Mouse (Mus musculus): ENCODE measurements at regions not wholly inside any gene's neighbourhood (a gene's known extent, or its start where the extent isn't known, plus 50 kb on each side); places are given as distances from the start of the nearest gene placed in this dataset.
"Not testable (repeated sequence)": the region's sequence is repeated elsewhere in the genome, so short reads cannot be mapped to it uniquely, and the experiment has no call there.

DNA sequence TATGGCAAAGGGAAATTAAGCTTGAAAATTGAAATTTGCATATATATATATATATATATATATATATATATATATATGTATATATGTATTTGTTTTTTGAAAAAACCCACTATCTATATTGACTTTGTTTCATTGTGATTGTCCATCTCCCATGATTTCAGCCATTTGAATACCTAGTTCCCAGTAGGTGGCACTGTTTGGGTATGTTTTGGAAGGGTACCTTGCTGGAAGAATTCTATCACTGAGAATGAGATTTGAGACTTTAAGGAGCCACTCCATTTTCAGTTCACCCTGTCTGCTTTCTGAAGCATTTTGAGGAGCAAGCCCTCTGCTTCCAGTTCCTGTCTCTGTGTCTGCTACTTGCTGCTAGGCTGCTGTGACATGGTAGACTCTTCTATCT lies 72.8 kb upstream of the Ugt8a start:
- peak in 1 of 2 experiments; percentile 5 for DNase-seq (ENCODE audit: low spot score in 2 of 2)

DNA sequence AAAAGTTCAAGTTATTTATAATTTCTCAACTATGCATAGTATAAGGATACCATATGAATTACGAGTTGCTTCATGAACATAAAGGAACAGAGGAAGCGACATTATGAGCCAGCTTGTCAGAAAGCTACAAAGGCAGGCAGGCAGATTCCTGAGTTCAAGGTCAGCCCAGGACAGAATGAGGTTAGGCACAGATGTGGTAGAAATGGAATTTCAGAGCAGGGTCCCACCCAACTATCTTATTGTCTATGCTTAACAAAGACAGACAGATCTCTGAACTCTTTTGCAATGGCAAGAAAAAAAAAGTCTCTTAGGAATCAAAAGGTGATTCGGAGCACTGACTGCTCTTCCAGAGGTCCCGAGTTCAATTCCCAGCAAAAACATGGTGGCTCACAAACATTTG lies 77.7 kb upstream of the Ugt8a start:
- DNase-seq (ENCODE audit: low spot score in 2 of 2) = no peak

DNA sequence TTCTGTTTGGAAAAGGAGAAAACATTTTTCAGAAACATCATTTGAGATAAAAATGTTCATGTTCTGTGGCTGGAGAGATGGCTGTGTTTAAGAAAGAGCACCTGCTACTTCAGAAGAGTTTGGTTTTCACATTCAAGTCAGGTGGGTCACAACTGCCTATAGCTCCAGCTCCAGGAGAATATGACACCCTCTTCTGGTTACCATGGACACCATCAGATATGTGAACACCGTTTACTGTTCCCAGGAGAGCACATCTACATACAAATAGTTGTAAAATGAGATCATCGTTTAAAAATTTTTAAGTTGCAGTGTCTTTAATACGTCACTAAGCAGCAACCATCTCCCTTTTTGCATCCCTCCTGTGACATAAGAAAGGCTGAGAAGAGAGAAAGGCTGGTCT lies 105.9 kb upstream of the Ugt8a start:
- no peak for DNase-seq (ENCODE audit: low spot score in 2 of 2)

DNA sequence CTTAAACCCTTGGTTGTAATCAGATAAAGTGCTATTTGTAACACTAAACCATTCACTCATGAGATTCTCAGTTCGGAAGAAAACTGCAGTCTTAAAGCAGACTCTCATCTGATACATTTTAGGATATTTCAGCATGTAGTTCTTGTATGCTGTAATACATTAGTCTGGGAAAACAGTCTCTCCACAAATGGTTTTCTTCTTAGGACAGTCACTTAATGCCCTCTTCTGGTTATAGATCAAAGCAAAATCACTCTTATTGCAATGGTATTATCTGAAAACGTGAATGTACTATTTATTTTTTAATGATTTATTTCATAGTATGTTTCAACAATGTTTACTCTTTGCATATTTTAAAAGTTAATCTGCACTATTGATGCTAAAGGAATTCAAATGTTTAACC lies 106.4 kb upstream of the Ugt8a start:
- DNase-seq (ENCODE audit: low spot score in 2 of 2) = no peak

DNA sequence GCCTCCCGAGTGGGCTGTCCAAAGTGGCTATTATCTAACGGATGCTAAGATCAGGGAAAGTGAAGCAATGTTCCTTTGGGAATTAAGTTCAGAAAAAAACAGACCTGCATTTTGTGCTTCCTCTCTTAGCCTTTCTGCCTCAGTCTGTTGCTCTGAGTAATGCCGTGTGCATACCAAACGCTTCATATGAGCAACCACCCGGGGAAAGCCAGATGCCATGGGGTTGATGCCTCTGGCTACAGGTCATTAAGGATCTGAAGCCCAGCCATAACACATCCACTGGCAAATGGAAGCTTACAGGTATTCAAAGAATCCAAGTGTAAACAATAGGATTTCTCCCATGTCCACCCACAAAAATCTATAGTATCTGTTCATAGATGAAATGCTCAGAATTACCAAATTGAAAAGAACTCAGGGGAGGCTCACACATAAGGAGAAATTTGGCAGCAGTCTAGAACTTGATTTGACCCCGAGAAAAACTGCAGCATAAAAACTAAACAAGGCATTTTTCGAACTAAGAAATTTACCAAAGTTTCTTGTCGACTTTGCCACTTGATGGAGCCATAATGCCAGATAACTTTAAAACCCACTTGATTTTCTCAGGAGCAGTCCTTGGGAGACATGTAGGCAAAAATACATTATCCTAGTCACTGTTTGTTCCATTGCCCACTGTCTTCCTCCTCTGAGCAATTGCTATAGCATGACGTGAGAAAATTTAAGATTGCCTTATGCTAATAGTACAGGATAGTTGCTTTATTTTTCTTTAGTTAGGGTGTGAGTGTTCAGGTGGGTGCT lies 107.8 kb upstream of the Ugt8a start:
- DNase-seq (ENCODE audit: low spot score in 2 of 2) = no peak

DNA sequence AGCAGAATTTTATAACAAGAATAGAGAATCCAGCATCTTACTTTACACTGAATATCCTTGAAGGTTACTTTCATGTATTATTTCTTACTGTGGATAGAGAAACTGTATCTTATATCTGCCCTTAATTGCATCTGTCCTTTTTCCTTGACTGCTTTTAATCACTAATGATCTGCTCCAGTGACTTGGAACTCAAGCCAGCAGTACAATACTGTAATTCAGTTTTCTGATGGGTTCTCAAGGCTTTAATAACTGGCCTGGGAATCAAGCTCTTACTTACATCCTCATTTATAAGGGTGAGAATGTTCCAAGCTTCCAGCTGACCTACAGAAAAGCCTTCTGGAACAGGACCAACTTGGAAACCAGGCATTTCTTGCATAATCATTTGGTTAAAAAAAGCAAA lies 120.2 kb upstream of the Ugt8a start:
- DNase-seq (ENCODE audit: low spot score in 2 of 2) = no peak

DNA sequence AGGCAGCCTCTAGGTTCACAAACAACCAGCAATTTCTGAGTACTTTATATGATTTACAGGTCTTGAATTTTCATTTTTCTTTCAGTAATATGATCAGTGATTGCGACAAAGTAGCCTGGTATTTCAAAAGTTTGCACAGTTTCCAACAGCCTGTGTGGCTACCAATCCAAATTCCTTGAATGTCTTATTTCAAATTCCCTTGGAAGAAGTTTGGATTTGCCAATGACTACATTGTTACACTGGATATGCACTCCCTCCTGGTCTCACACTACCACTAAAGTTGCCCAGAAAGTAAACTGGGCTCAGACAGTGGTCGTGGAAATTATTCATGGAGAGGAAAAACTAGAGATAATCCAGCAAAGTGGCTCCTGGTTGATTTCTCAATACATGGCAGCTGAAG lies 166.7 kb upstream of the Ugt8a start:
- DNase-seq (ENCODE audit: low spot score in 2 of 2) = no peak

DNA sequence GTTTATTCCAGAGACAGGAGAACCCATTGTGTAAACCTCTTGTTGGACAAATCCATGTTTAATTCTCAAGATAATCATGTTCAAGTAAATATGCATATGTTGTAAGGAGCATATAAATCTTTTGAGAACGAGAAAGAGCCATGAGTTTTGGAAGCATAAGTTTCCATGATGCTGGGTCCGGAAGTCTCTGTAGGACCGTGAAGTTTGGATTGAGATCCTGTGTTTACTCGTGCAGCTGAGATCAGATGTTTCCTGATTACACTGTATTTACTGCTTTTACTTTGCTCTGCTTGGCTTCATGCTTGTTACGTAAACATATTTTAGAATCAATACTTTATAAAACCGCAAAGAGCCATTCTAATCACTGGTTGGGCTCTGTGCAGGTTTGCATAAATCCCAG lies 171.0 kb upstream of the Ugt8a start:
- no peak for DNase-seq (ENCODE audit: low spot score in 2 of 2)

DNA sequence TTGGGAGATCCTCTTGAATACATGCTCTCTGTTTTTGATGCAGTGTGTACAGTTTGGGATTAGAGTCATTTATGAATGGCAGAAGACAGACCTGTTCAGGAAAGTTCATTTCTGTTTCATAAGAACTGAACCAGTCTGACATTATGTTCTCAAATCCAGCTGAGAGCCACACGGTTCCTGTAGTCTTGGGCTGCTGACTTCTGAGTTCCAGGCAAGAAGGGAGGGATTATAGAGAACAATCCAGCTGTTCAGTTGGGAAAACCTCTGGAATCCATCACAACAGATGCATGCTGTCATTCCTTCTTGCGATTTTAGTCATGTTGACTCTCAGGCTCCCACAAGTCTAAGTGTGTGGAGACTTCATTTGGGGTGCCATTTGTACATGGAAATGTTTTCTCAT lies 179.4 kb upstream of the Ugt8a start:
- no peak for DNase-seq (ENCODE audit: low spot score in 2 of 2)

DNA sequence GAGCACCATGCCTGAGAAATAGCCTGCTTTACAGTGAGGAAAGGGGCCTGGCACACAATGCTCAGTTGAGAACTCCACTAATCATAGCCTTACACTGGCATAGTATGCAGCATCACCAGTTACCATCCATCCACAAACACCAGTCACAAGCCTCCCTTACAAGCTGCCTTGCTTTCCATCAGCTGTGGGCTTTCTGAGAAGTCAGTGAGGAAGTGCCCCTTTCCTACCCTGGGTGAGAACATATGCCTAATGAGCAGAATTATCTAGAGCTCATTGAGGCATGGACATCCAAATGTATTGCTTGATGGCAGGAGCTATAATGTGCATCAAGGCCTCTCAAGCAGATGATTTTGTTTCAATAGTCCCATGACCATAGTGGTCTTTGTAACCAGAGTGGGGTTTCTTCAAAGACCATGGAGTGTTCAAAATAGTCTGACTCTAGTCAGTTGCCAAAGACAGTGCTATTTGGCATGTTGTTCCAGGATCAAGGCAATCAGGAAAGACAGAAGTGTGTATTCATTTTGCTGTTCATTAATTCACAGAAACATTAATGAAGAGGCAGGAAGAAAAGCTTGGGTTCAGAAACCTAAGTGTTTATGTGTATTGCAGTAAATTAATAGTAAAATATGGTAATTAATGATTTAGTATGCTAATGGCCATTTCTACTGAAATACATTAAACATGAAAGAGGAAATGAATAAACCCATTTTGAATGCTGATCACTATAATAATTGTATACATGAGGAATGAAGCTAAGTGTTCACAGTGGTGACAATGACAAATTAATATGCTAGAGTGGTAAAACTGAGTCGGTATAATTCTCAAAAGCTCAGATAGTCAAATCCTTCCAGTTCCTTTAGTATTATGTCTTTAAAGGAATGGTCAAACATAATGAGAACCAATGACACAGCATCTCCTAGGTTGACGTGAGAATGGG lies 184.2 kb upstream of the Ugt8a start:
- no peak for DNase-seq (ENCODE audit: low spot score in 2 of 2)

DNA sequence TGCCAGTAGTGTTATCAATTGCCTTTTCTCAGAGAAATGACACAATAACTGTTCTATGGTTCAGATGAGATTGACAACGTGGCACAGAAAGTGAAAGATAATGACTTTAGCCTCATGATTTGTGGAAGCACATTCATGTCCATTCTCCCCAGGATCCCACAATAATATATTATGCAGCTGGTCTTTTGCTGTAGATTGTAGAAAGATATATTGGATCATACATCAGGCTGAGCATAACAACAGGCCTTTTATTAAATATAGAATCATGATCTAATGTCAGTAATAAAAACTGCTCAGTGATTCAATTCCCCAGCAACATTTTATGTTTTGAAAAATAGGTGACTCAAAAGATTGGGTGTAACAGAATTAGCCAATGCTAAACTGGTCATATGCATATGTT lies 196.9 kb upstream of the Arsj start:
- DNase-seq (ENCODE audit: low spot score in 2 of 2) = no peak

DNA sequence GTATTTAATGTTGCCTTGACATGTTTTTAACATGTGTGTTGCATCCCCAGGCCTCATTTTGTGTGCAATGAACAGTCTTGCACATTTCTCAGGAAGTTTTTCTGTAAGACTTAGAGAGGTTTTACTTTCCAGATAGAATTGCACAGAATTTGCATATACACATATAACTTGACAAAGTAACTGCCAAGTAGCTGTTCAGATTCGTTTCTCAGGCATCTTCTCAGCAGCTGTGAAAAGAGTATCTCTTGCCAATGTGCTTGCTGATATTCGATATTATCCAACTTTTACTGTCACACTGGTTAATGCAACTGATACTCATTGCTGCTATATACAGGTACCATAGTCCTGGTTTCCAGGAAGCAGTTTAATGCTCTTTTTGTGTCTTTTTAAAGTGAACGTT lies 154.5 kb upstream of the Arsj start:
- DNase-seq (ENCODE audit: low spot score in 2 of 2) = no peak

DNA sequence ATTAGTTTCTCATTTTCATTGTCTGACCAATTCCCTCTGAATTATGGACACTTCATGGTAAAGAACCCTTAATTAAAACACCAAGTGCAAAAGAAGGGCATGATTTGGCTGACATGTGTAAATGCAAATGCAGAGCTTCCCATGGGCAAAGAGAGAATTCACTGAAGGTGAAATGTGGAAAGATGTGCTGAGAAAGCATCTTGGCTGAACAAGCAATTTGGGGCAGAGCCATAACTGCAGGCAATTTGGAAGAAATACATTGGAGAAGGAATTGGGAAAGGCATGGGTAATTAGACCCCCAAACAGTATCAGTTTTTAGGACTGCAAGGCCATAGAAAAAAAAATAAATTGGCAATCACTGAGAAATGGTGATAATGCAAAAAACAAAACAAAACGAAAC lies 153.3 kb upstream of the Arsj start:
- no peak for DNase-seq (ENCODE audit: low spot score in 2 of 2)

DNA sequence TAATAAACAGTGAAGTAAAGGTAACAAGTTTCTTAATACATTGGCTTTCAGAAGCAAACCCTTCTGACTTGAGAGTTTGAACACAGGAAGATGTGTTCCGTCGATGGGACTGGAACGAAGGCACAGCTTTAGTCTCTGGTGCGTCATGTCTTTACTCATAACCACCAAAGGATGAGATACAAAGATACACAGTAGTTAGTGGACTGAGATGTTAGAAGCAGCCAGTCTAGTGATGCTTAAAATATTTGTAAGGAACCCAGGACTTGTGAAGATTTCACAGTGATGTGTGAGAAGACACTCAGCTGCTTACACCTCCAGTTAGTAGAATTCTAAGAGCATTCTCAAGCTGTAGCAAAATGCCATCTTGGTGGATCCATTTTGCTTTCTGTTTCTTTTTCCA lies 135.9 kb upstream of the Arsj start:
- no peak for DNase-seq (ENCODE audit: low spot score in 2 of 2)

DNA sequence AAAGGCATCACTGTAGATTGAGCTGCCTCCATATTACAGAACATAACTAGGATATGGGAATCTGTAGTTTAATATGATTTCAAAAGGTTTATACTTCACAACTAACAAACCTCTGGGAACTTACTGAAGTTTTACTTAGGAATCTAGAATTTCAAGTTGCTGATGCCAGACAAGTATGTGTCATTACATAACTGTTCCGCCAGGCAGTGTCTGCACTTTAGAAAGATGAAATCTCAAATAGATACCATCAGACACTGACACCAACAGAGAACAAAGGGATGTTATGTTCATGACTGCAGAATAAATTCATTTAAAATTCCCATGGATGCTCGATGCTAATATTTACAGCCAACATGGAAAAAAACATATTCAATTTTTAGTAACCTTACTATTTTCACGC lies 117.7 kb upstream of the Arsj start:
- DNase-seq (ENCODE audit: low spot score in 2 of 2) = no peak

DNA sequence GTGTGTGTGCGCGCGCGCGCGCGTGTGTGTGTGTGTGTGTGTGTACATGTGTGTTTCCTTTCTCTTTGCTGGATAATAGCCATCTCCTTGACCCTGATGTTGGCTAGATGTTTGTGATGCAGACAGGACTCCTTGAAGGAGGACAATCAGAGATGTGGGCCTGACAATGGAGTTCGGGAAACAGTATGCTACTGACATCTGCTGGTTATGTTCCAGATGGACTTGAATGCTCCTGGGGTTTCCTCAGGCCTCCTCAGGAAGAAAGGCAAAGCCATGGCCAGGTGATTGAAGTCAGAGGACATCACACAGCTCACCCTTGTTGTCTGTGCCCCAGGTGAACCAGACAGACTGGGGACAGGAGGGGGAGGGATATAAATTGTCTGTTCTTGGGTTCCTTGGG lies 102.2 kb upstream of the Arsj start:
- no peak for DNase-seq (ENCODE audit: low spot score in 2 of 2)

DNA sequence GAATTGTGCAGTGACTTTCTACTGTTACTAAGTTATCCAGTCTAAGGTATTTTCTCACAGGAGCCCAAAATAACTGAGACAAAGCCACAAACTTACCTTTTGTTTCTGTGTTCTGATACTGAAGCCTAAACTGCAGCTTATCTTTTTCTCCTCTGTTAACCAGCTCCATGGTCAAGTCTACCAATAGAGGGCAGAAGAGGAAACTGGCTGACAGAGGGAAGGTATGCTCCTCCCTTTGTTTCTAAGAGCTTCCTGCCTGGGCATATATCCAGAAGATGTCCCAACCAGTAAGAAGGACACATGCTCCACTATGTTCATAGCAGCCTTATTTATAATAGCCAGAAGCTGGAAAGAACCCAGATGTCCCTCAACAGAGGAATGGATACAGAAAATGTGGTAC lies 91.5 kb upstream of the Arsj start:
- DNase-seq (ENCODE audit: low spot score in 2 of 2) = not testable (repeated sequence)

DNA sequence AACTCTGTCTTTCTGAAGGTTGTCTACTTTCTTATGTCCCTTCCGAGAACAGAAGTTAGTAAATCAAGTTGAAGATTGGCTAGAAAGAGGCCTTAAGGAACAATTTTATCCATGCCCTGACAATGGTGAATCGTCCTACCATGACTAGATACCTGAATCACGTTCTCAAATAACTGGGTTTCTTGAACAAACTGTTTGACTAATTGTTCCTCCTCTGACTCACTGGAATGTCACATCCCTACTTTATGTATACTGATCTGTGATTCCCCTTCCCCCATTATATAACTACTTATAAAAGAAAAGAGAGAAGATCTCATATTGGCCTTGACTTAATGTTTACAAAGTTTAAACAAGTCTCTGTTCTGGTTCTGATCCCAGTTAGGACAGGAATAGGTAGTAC lies 89.9 kb upstream of the Arsj start:
- no peak for DNase-seq (ENCODE audit: low spot score in 2 of 2)

DNA sequence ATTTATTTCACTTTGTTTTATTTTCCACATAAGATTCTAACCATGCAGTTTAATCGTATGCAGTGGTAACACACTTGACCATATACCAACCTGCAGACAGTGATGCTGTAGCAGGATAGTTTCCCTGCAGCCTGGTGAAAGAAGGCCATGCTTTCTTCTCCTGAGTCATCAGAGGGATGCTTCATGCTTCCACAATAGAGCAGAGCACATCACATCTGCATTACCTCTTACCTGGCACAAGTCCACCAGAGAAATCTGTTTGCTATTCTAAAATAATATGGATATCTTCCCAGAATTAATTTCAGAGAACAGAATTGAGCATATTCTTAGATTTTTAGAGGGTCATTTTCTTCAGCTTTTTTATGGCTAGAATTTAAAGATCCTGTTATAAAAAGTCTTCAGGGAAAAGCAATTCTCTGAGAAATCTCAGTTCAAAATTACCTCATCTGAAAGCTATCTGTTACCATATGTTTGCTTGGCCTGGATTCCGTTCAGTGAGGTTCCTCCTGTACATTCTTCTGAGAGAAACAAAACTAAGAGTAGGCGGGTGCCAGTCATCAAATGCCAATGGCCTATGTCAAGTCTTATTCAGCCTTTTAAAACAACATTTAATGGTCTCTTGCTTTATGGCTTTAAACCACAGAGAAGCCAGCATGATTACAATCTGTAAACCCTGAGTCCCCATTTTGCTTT lies 87.3 kb upstream of the Arsj start:
- no peak for DNase-seq (ENCODE audit: low spot score in 2 of 2)

DNA sequence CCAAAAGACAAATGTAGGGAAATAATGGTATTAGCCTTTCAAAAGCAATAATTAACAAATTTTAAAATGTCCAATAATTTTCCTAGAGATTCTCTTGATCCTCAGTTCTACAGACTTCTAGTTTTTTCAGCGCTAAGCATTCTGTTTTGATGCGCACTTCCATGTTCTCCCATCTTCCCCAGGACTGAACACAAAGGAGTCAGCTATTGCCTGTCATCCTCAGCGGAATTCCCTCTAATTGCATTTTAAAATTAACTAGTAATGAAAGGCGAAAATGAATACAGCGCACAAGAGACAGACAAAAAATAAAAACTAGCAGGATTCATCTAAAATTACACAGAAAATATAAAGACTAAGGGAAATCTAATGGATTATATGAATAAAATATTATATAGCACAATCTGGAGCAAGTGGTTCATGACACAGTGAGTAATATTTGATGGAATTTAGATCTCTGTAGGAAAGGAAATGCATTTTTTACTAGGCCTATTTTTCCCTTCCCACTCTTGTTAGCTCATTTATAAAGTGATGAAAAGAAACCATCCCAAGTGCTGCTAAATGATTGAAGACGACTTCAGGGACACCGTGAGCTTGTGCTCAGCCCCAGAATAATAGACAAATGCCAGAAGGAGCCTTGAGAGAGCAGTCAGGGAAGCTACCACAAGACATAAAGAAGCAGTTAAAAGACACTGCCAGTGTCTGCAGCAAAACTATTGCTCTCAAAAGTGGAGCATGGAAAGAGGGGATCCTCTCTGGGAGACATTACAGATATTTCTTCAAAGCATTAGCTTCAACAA lies 79.0 kb upstream of the Arsj start:
- DNase-seq (ENCODE audit: low spot score in 2 of 2) = no peak

DNA sequence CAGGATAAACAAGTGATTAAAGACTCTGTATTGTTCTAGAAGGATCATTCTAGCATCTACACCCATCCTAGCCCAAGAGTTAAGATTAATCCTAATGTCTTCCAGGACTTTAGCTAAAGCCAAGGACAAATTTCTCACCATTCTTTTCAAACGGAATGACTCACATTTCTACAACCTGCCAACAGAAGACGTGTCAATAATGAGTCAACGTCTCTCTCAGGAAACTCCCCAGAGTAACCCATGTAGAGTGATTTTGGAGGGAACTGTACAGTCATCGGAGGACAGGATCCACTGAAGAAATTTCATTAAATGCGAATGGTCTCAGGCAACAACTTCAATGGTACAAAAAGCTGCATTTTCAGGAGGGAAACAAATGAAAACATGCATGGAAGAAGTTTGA lies 71.2 kb upstream of the Arsj start:
- no peak for DNase-seq (ENCODE audit: low spot score in 2 of 2)

DNA sequence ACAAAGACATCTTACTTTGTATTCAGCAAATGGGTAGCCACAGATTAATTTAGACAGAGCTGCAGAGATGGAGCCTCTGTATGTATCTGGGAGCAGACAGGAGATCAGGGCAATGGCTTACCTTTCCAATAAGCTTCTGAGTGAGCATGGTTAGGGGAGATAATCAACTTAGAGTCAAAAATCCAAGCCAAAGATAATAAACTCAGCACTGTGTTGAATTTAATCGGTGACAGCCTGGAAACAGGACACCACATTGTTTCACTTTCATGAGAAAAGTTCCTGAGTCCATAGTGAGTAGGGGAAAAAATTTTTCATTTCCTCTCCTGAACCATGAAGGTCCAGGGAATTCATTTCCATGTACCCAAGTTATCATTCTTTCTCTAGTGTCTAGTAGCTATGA lies 70.7 kb upstream of the Arsj start:
- no peak for DNase-seq (ENCODE audit: low spot score in 2 of 2)

Data from urinary bladder, postnatal 36 days (tissue).